Mouse (Mus musculus) adrenal gland, postnatal 14 days (tissue): Measurements from ENCODE around the gene Lpgat1. TPM values are rescaled to one million over a fixed set of nuclear protein-coding genes. Genes with fewer than 3 reads are reported as not detected.

Experiments
- DNase-seq: peaks from one replicate; pipeline ENCODE4 v3.0.0; 2021; ENCODE audit warnings: mixed read lengths
- total RNA-seq: library from RNA; stranded (reverse); gene quantifications from 2 replicates; pipeline ENCODE4 v1.2.3, GENCODE M21; 2021

The Lpgat1 gene
- total RNA-seq, 1 experiment from 2014 or later = 59.3 TPM

GRCm38 (mm10) chr1:191805788-191806187 lies 88.2 kb downstream of the Lpgat1 start:
- DNase-seq = no peak

DNA sequence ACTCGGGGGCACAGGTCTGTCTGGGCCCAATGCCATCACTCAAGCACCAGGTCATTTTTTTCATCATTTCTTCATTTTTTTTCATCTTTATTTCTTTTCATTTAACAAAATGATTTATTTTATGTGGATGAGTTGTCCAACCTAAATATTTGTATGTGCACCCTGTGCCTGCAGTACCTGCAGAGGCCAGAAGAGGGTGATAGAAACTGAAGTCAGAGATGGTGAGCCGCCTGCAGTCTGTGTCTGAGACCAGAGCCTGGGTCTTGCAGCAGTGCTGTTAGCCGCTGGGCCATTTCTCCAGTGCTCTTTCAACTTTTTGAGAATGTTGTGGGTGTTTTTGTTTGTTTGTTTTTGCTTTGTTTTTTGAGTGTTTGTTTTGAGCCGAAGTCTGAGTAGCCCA lies 89.1 kb downstream of the Lpgat1 start:
- no peak for DNase-seq

GRCm38 (mm10) chr1:191807979-191808378 lies 90.3 kb downstream of the Lpgat1 start:
- no peak for DNase-seq

DNA sequence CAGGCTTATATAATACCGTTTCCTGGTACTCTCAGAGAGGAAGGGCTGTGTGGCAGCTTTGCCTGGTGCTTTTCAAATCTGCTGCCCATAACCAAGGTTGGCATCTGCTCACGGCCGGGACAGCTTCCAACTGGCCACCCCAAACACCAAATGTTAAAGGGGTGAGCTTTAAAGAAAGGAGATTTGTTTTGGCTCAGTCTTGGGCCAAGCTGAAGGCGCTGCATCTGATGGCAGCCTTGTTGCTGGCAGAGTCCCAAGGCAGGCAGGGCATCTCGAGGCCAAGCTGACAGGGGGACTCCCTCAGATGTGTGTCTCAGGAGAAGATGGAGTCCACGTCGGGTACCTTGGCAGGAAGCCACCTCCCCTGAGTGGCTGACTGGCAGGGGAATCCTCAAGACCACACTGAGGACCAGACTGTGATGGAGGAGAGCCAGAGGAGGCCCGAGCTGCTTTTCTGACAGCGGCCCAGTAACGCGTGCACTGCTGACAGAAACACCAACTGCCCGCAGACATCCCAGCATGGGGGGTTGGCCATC lies 91.1 kb downstream of the Lpgat1 start:
- peak; percentile 60 for DNase-seq

- DNase-seq = no peak
Measured at GRCm38 (mm10) chr1:191811774-191812173, 94.1 kb downstream of the Lpgat1 start.

GRCm38 (mm10) chr1:191812949-191813691 lies 95.5 kb downstream of the Lpgat1 start:
- no peak for DNase-seq

DNA sequence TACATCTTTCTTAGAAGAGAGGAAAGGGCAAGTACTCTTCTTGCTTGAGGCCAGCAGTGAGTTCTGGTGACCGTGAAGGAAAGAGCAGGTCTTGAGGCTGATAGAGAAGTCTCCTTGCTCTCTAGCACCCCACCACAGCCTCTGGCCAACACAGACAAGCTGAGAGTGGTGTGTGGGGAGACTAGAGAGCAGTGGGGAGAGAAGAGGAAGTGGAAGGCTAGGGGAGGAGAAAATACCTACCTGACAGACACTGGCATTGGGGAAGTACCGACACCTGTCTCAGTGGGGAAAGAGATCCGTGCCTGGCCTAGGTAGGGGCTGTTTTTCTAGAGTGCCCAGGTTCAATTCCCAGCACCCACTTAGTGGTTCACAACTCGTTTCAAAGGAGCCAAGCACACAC lies 96.6 kb downstream of the Lpgat1 start:
- DNase-seq = no peak

DNA sequence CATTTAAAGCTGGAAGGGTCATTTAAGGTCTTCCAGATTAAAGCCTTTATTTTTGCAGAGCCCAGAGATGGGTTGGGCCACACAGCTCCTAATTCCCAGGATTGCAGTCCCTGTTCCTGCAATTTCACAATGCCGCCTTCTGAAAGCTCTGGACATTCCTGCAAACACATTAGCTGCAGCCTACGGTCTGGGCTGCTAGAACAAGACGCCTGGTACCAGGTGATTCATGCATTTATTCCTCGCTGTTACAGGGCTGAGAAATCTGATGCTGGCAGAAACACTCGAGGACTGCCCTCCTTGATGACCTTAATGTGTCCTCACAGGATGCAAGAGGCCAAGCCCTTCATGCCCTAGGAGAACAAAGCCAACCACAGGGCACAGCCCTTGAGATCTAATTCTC lies 97.3 kb downstream of the Lpgat1 start:
- DNase-seq = peak; percentile 21

DNA sequence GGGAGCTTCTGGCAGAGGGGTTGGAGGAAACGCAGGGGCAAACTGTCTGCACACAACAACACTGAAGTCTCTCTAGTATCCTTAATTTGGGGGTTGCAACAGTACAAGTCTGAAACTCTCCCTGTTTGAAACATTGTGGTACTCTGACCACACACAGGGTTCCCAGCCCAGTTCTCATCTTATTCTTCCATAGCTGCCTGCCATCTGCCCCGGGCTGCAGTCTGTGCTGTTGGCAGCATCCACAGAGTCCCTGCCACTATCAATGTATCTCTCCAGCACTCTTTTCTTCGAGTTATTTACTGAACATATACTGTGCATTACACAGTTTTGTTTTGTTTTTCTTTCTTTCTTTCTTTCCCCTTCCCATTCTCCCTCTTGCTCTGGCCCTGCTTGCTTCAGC lies 99.0 kb downstream of the Lpgat1 start:
- no peak for DNase-seq

DNA sequence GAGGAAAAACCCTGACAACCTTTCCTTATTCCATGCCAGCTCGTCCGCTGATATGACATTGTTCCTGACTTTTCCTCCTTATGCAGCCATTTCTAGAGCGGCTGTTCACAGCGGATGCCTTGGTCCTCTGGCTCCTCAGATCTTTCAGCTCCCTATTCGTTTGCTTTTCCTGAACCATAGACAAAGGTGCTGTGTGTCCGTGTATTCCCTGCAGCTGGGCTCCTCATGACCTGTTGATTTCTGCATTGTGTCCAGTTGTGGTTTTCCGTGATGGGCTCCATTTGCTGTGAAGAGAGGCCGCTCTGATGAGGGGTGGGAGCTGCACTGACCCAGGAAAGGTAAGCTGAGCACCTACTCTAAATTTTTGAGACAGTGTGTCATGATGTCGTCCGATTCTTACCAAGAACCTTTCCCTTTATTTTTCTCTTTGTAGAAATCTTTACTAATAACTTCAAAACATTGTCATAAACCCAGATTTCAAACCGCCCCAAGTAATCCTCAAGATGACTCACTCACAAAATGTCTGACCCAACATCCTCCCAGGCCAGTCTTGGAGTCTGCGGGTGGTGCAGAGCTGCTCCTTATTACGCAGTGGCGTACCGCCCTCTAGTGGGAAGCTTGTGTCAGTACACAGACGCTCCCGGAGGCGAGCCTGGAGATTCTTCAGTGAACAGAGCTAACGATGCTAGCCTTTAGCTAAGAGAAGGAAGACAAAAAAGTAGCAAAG lies 99.9 kb downstream of the Lpgat1 start:
- peak; percentile 95 for DNase-seq

- no peak for DNase-seq
Measured at GRCm38 (mm10) chr1:191818145-191818631, 100.6 kb downstream of the Lpgat1 start.

- no peak for DNase-seq
Measured at GRCm38 (mm10) chr1:191819026-191819425, 101.4 kb downstream of the Lpgat1 start.

GRCm38 (mm10) chr1:191820951-191821325 lies 103.3 kb downstream of the Lpgat1 start:
- DNase-seq = no peak

DNA sequence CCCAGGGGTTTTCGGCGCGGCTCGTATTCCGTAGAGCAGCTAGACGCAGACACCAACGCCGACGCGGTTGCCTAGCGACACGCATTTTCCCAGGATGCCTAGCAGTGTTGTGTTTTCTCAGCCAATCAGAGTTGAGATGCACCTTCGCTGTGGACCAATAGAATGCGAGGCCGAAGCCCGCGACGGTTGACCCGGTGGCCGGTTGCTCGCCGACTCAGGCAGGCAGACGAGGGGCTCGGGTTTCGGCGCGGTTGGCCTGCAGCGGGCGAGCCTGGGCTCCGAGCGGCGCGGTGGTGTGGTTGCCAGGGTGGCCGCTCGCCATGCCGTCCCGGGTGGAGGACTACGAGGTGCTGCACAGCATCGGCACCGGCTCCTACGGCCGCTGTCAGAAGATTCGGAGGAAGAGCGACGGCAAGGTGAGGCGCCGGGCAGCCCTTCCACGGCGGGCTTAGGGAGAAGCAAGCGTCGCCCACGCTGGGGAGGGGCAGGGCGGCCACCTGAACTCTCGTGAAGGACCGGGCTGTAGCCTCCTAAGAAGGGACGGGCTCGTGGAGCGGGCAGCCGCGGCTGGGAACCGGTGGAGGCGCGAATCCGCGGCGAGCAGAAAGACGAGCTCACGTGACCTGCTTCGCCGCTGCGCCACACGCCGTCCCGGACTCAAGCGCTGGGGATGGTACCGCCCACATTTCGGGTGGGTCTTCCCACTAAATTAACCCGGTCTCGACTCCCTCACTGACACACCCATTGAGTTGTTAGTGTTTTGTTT lies 103.9 kb downstream of the Lpgat1 start, which contains the start of gene Nek2:
Gene Nek2 (plus strand): TSS at position 119 of the 766 bp plus-strand sequence.
- DNase-seq = peak; percentile 99

DNA sequence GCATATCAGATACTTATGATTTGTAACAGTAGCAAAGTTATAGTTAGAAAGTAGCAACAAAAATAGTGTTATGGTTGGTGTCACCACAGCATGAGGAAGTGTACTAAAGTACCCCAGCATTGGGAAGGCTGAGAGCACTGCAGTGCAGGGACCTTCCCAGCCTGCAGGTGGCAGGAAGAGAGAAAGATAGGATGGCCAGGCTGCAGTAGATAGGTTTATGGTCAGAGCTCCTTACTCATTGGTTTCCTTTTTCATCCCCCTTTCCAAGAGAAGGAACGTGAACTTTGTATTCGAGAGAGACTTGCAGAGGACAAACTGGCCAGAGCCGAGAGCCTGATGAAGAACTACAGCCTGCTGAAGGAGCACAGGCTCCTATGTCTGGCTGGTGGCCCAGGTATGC lies 111.5 kb downstream of the Lpgat1 start:
- no peak for DNase-seq

GRCm38 (mm10) chr1:191833396-191833795 lies 115.8 kb downstream of the Lpgat1 start:
- no peak for DNase-seq

Other genes with a start within 250 kb of the Lpgat1 start
- gene Dtl, start 142.3 kb upstream of the Lpgat1 start, total RNA-seq = 6.7 and 7.6 TPM in 2 replicates
- 28.0 and 30.1 TPM in 2 replicates for gene Ints7, start 142.2 kb upstream of the Lpgat1 start, total RNA-seq
- gene Nek2, start 103.6 kb downstream of the Lpgat1 start, total RNA-seq = 9.3 and 10.0 TPM in 2 replicates
- gene Slc30a1, start 188.9 kb downstream of the Lpgat1 start, total RNA-seq = 17.8 and 25.2 TPM in 2 replicates